8 mouse cellular contexts compared by ENCODE assay signal in genomic region chr7:128690070-128690469, GRCm38 (mm10). TPM values are rescaled to one million over a fixed set of nuclear protein-coding genes. Genes with fewer than 3 reads are reported as not detected.
DNase-seq lines count a peak whose midpoint lies in the region; ATAC-seq and TF ChIP-seq lines count a peak whose summit lies in the region.

No protein-coding gene starts in this region.

- peak; percentile 97 for TF ChIP-seq RAD21 in CH12.LX (IDR thresholded peaks at IDR 0.05; ENCODE audit: low read depth, low read length)

- TF ChIP-seq EP300 in CH12.LX (IDR thresholded peaks at IDR 0.05; ENCODE audit: low read length), result peak; percentile 58; the same call in 1 of the 2 replicates

- in situ Hi-C loops in CH12.LX (cut with MboI; ENCODE audit: low pct_ligation_motif_present, low pct_unique_long_range_greater_than_20kb, low sequenced_read_pairs), result no loop called here

- dilution Hi-C loops in CH12.LX (cut with MboI; ENCODE audit: extremely low pct_ligation_motif_present, extremely low pct_unique_long_range_greater_than_20kb, low sequenced_read_pairs), result no loop called here

- DNase-seq in CH12.LX (ENCODE audit: extremely low read depth), result peak; percentile 76
- peak; percentile 57 for DNase-seq in heart, postnatal 25 days (ENCODE audit: low spot score)
- peak; percentile 93 for DNase-seq in layer of hippocampus, adult 11-12 months (ENCODE audit: low spot score)
- peak; percentile 90 for DNase-seq in lung, embryonic 14.5 days
- peak; percentile 30 for DNase-seq in ovary, adult 18-20 months (ENCODE audit: low spot score)
- DNase-seq in thymus, adult 18-20 months, result peak; percentile 50 to 60

- H3K4me3 ChIP-seq in CH12.LX (replicated peaks in 1 of 3; ENCODE audit: low read depth in 2 of 3, low read length in 2 of 3, poor library complexity in 1 of 3), result no peak overlapping the region
- H3K4me3 ChIP-seq in bone marrow macrophage, adult 2 months (ENCODE audit: insufficient read depth, low read length), result no peak overlapping the region
- H3K4me3 ChIP-seq in lung, embryonic 14.5 days (ENCODE audit: low read depth, low read length), result no peak overlapping the region

- no peak overlapping the region for H3K27ac ChIP-seq in CH12.LX (ENCODE audit: insufficient read depth, low read depth)
- no peak overlapping the region for H3K27ac ChIP-seq in bone marrow macrophage, adult 2 months (ENCODE audit: insufficient read depth, low read depth, low read length)
- H3K27ac ChIP-seq in lung, embryonic 14.5 days (ENCODE audit: low read depth), result no peak overlapping the region

- 17% methylated on average over 7 of the region's 7 CpGs for WGBS in lung, embryonic 14.5 days

- H3K4me1 ChIP-seq in CH12.LX (ENCODE audit: control insufficient read depth in 1 of 2, insufficient read depth in 2 of 2), result peaks cover 0 to 7% of the 10 kb centered on the region in 2 experiments; a peak in 1 of 4 replicates
- peaks cover 2% of the 10 kb centered on the region; the same call in 1 of the 2 replicates for H3K4me1 ChIP-seq in bone marrow macrophage, adult 2 months (ENCODE audit: control insufficient read depth, insufficient read depth, low read length)
- H3K4me1 ChIP-seq in lung, embryonic 14.5 days (ENCODE audit: insufficient read depth), result no peaks in the 10 kb centered on the region

- H3K27me3 ChIP-seq in CH12.LX (replicated peaks), result no peaks in the 10 kb centered on the region
- no peaks in the 10 kb centered on the region for H3K27me3 ChIP-seq in lung, embryonic 14.5 days (ENCODE audit: insufficient read depth, low read length)

- 0 out of 2 replicates have a peak, but pooled peaks have one; percentile 22 for TF ChIP-seq POLR2A in CH12.LX (IDR thresholded peaks at IDR 0.05; ENCODE audit: low read depth, low read length)
- TF ChIP-seq POLR2A in bone marrow macrophage, adult 2 months (IDR thresholded peaks at IDR 0.05; ENCODE audit: borderline replicate concordance, low read depth, low read length), result no peak

- peak; percentile 58 to 96 for TF ChIP-seq CTCF in CH12.LX (conservative IDR thresholded peaks at IDR 0.05 in 1 of 2, IDR thresholded peaks at IDR 0.05 in 1 of 2; ENCODE audit: low read depth in 2 of 2, low read length in 2 of 2)
- TF ChIP-seq CTCF in bone marrow macrophage, adult 2 months (IDR thresholded peaks at IDR 0.05; ENCODE audit: low read depth, low read length), result peak; percentile 89
- peak; percentile 91 for TF ChIP-seq CTCF in lung, embryonic 14.5 days (IDR thresholded peaks at IDR 0.05; ENCODE audit: low read depth)

- no peaks in the 10 kb centered on the region for H3K9me3 ChIP-seq in CH12.LX (replicated peaks; ENCODE audit: low read length)
- peaks cover 12% of the 10 kb centered on the region; the same call in 1 of the 2 replicates for H3K9me3 ChIP-seq in lung, embryonic 14.5 days (ENCODE audit: low read depth, low read length)

- intact Hi-C loops in heart, postnatal 25 days (cut with DNase I), result loop anchor here (1.0 to 10.0 kb wide), 4 partner anchors 127 to 445 kb away; partner anchors contain the start of gene Tgfb1i1

- H3K4me2 ChIP-seq in CH12.LX (ENCODE audit: insufficient read depth, low read depth, poor library complexity, severe bottlenecking), result peak overlapping the region; percentile 45; the same call in 1 of the 2 replicates
- no peak overlapping the region for H3K4me2 ChIP-seq in lung, embryonic 14.5 days

- no peak overlapping the region for H3K9ac ChIP-seq in CH12.LX (ENCODE audit: insufficient read depth, low read depth)
- no peak overlapping the region for H3K9ac ChIP-seq in lung, embryonic 14.5 days

- peak; percentile 69 for ATAC-seq in erythroblast, adult 5-6 weeks (replicated peaks; ENCODE audit: low FRiP score, poor library complexity, severe bottlenecking)
- ATAC-seq in lung, embryonic 14.5 days (ENCODE audit: insufficient read depth), result no peak

- no peaks in the 10 kb centered on the region for H3K79me2 ChIP-seq in CH12.LX (replicated peaks; ENCODE audit: control insufficient read depth, extremely low read depth, insufficient read depth, poor library complexity, severe bottlenecking)

- H3K36me3 ChIP-seq in CH12.LX (replicated peaks in 1 of 2; ENCODE audit: control insufficient read depth in 1 of 2, insufficient read depth in 1 of 2, low read length in 1 of 2), result peaks cover 11 to 42% of the 10 kb centered on the region in 2 experiments
- peaks cover 47% of the 10 kb centered on the region for H3K36me3 ChIP-seq in lung, embryonic 14.5 days (ENCODE audit: insufficient read depth)

TF ChIP-seq in CH12.LX, 34 proteins besides CTCF, POLR2A, EP300 and RAD21:
- TF ChIP-seq ZKSCAN1 (IDR thresholded peaks at IDR 0.05; ENCODE audit: borderline replicate concordance, low read depth, low read length), result no peak
- TF ChIP-seq NELFE (IDR thresholded peaks at IDR 0.05; ENCODE audit: low read depth, low read length), result no peak
- 0 out of 2 replicates have a peak, but pooled peaks have one; percentile 49 for TF ChIP-seq RCOR1 (conservative IDR thresholded peaks at IDR 0.05; ENCODE audit: low read depth, low read length)
- TF ChIP-seq MEF2A (IDR thresholded peaks at IDR 0.05; ENCODE audit: borderline replicate concordance, low read depth, low read length), result peak; percentile 47; the same call in 1 of the 2 replicates
- TF ChIP-seq CHD1 (IDR thresholded peaks at IDR 0.05; ENCODE audit: low read depth, low read length), result no peak
- TF ChIP-seq PAX5 (IDR thresholded peaks at IDR 0.05; ENCODE audit: low read length), result no peak
- TF ChIP-seq SMC3 (IDR thresholded peaks at IDR 0.05; ENCODE audit: low read depth, low read length), result peak; percentile 93
- TF ChIP-seq ZC3H11A (IDR thresholded peaks at IDR 0.05; ENCODE audit: low read depth, low read length), result peak; percentile 83
- TF ChIP-seq UBTF (IDR thresholded peaks at IDR 0.05; ENCODE audit: low read depth, low read length), result no peak
- peak; percentile 78 for TF ChIP-seq JUND (conservative IDR thresholded peaks at IDR 0.05; ENCODE audit: low read depth, low read length)
- TF ChIP-seq ETS1 (conservative IDR thresholded peaks at IDR 0.05; ENCODE audit: low read depth, low read length), result no peak
- TF ChIP-seq E2F4 (IDR thresholded peaks at IDR 0.05; ENCODE audit: insufficient replicate concordance, low read depth, low read length), result no peak
- no peak for TF ChIP-seq ZNF384 (IDR thresholded peaks at IDR 0.05; ENCODE audit: low read depth, low read length)
- TF ChIP-seq MAX (IDR thresholded peaks at IDR 0.05; ENCODE audit: low read length), result peak; percentile 42; the same call in 1 of the 2 replicates
- TF ChIP-seq HCFC1 (IDR thresholded peaks at IDR 0.05; ENCODE audit: low read depth, low read length), result peak; percentile 39; the same call in 1 of the 2 replicates
- peak; percentile 94 for TF ChIP-seq BHLHE40 (IDR thresholded peaks at IDR 0.05; ENCODE audit: low read depth, low read length)
- TF ChIP-seq TBP (conservative IDR thresholded peaks at IDR 0.05; ENCODE audit: low read depth, low read length), result 0 out of 2 replicates have a peak, but pooled peaks have one; percentile 8
- TF ChIP-seq MAZ (IDR thresholded peaks at IDR 0.05; ENCODE audit: low read depth, low read length), result 0 out of 2 replicates have a peak, but pooled peaks have one; percentile 41
- peak; percentile 82 for TF ChIP-seq IRF4 (IDR thresholded peaks at IDR 0.05; ENCODE audit: low read depth, low read length)
- TF ChIP-seq SIN3A (IDR thresholded peaks at IDR 0.05; ENCODE audit: low read length), result no peak
- TF ChIP-seq JUN (IDR thresholded peaks at IDR 0.05; ENCODE audit: insufficient read depth, low read depth, low read length), result peak; percentile 38; the same call in 1 of the 2 replicates
- TF ChIP-seq MYC (IDR thresholded peaks at IDR 0.05; ENCODE audit: low read depth, low read length), result peak; percentile 76
- TF ChIP-seq CHD2 (IDR thresholded peaks at IDR 0.05; ENCODE audit: low read length), result peak; percentile 21; the same call in 1 of the 2 replicates
- TF ChIP-seq ELF1 (IDR thresholded peaks at IDR 0.05; ENCODE audit: low read depth, low read length), result peak; percentile 27; the same call in 1 of the 2 replicates

RNA-seq across cellular contexts. Expression of gene Mcmbp, which starts 50.2 kb away (rescaled TPM):
- total RNA-seq in CH12.LX (2012; rRNA removed) (45.2 and 53.3 TPM in 2 replicates), CH12.LX (2014; rRNA removed) (59.7 and 69.4 TPM in 2 replicates)
- 75.7 and 85.9 TPM in 2 replicates for polyA plus RNA-seq in CH12.LX (2012; ENCODE audit: insufficient read length, low read depth)
- polyA plus RNA-seq in bone marrow macrophage, adult 2 months (2012; ENCODE audit: insufficient read depth, insufficient read length, missing spikeins), result 63.6 and 69.0 TPM in 2 replicates
- total RNA-seq in erythroblast, adult 5-6 weeks (2015; ENCODE audit: low replicate concordance), result 22.8 and 44.6 TPM in 2 replicates
- total RNA-seq in erythroblast, adult 5-6 weeks (2017; ENCODE audit: low replicate concordance), result 14.5 and 16.8 TPM in 2 replicates
- 10 to 100 TPM; 24.4 to 27.5 TPM for total RNA-seq in heart, postnatal 25 days (2021)
- polyA plus RNA-seq in lung, embryonic 14.5 days (2014; fragmentation: Nextera tagmentation; extraction: Ambion mirVana), result 81.1 and 82.5 TPM in 2 replicates

RNA-seq across cellular contexts. Expression of gene Sec23ip, which starts 54.7 kb away (rescaled TPM):
- total RNA-seq in CH12.LX (2012; rRNA removed) (16.0 and 22.7 TPM in 2 replicates), CH12.LX (2014; rRNA removed) (18.9 and 19.3 TPM in 2 replicates)
- polyA plus RNA-seq in CH12.LX (2012; ENCODE audit: insufficient read length, low read depth), result 33.6 and 40.1 TPM in 2 replicates
- 22.0 and 23.1 TPM in 2 replicates for polyA plus RNA-seq in bone marrow macrophage, adult 2 months (2012; ENCODE audit: insufficient read depth, insufficient read length, missing spikeins)
- 11.7 and 32.0 TPM in 2 replicates for total RNA-seq in erythroblast, adult 5-6 weeks (2015; ENCODE audit: low replicate concordance)
- total RNA-seq in erythroblast, adult 5-6 weeks (2017; ENCODE audit: low replicate concordance), result 16.2 and 17.3 TPM in 2 replicates
- total RNA-seq in heart, postnatal 25 days (2021), result 10 to 100 TPM; 27.2 to 28.7 TPM
- 41.0 and 43.0 TPM in 2 replicates for polyA plus RNA-seq in lung, embryonic 14.5 days (2014; fragmentation: Nextera tagmentation; extraction: Ambion mirVana)

Comparison
In these comparisons a context has a peak if more than half of its experiments do, and no peak if none do; other contexts are left out.
1. DNase-seq: peak in every context shown above with its lines; median percentile 93 in layer of hippocampus, adult 11-12 months; 90 in lung, embryonic 14.5 days; 76 in CH12.LX; 57 in heart, postnatal 25 days; 55 in thymus, adult 18-20 months; 30 in ovary, adult 18-20 months.